Mouse (Mus musculus): Measurements from ENCODE around the gene Aph1a. TPM values are rescaled to one million over a fixed set of nuclear protein-coding genes. Genes with fewer than 3 reads are reported as not detected.
"Not testable (repeated sequence)": the region's sequence is repeated elsewhere in the genome, so short reads cannot be mapped to it uniquely, and the experiment has no call there.

The Aph1a gene
- total RNA-seq, 2 experiments from 2014 or later, result 62.7 to 64.4 TPM

DNA sequence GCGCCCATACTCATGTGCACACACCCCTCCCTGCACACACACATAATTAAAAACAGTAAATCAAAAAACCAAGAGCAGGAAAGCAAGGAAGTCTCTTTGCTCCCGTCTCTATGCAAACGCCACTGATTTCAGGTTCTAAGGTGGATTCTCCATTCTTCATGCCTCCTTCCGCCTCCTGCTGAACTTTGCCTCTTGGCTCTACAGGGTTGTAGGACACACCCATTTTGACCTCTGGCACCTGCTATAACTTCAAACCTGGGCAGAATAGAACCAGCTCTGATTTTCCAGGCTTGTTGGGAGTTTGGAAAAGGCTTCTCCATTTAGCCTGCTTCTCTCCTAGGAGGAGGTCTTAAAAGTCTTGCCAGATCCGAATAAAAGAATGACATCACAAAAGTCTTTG lies 9.4 kb upstream of the Aph1a start:
- no peak for DNase-seq (ENCODE audit: low spot score in 2 of 2)

DNA sequence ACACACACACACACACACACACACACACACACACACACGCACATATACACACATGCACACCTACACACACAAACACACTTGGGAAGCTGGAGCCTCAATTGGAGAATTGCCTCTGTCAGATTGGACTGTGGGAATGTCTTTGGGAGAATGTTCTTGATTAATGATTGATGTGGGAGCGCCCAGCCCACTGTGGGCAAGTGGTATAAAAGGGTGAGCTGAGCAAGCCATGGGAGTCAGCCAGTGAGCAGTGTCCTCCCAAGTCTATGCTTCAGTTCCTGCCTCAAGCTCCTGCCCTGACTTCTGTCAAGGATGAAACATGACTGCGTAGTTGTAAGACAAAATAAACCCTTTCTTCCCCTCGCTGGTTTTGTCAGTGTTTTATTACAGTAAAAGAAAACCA lies 6.2 kb upstream of the Aph1a start:
- no peak for DNase-seq (ENCODE audit: low spot score in 2 of 2)

GRCm38 (mm10) chr3:95889664-95890063 lies 4.1 kb upstream of the Aph1a start:
- no peak for DNase-seq (ENCODE audit: low spot score in 2 of 2)

GRCm38 (mm10) chr3:95891211-95892065 lies 2.3 kb upstream of the Aph1a start, which contains the start of gene BC028528:
Gene BC028528, minus strand, starts transcription at chr3:95892005.
- no peak for DNase-seq (ENCODE audit: low spot score in 2 of 2)

- DNase-seq (ENCODE audit: low spot score in 2 of 2), result no peak
These were observed 1.4 kb upstream of the Aph1a start for GRCm38 (mm10) chr3:95892066-95893052.

- DNase-seq (ENCODE audit: low spot score in 2 of 2), result no peak
These were observed 643 bp upstream of the Aph1a start for GRCm38 (mm10) chr3:95893126-95893525.

DNA sequence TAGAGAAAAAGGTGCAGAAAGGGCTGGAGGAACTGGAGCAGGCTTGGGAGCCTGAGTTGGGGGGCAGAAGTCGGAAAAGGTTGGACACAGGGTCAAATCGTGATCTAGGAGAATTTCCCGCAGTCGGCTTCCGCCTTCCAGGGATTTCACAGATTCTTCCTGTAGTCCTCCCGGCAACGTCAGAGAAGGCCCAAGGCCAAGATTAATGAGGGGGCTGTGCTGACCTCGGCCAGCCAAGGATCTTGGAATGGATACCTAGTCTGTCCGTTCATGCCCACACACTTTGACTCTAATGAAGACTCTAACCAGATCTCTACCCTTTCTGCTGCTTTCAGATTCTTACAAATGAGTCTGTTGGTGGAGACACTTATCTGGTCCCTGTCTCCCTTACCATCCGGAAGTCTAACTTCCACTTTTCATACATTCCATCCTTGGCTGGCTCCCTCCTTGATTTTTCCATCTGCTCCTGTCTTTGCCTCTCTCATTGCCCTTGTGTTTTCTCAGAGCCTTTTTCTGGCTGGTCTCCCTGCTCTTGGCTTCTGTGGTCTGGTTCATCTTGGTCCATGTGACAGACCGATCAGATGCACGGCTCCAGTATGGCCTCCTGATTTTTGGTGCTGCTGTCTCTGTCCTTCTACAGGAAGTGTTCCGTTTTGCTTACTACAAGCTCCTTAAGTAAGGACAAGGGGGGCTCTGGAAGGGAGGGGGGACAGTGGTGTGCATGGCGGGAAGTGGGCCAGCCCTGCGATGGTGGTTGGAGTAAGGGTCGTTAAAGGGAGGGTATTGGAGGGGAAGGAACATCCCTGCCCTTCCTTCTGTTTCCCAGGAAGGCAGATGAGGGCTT lies 770 bp downstream of the Aph1a start:
- DNase-seq (ENCODE audit: low spot score in 2 of 2), result peak in 1 of 2 experiments; percentile 32

DNA sequence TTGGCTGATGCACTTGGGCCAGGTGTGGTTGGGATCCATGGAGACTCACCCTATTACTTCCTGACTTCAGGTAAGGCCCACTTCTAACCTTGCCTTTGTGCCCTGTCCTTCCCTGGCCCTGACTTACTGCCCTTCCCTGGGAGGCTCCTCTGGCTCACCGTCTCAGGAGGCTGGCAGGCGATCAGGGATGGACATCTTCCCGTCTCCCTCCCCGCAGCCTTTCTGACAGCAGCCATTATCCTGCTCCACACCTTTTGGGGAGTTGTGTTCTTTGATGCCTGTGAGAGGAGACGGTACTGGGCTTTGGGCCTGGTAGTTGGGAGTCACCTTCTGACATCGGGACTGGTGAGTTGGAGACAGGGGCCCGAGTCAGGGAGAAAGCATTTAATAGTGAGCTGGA lies 1.7 kb downstream of the Aph1a start:
- DNase-seq (ENCODE audit: low spot score in 2 of 2), result not testable (repeated sequence)

GRCm38 (mm10) chr3:95899800-95900524 lies 6.2 kb downstream of the Aph1a start:
- DNase-seq (ENCODE audit: low spot score in 2 of 2), result no peak

DNA sequence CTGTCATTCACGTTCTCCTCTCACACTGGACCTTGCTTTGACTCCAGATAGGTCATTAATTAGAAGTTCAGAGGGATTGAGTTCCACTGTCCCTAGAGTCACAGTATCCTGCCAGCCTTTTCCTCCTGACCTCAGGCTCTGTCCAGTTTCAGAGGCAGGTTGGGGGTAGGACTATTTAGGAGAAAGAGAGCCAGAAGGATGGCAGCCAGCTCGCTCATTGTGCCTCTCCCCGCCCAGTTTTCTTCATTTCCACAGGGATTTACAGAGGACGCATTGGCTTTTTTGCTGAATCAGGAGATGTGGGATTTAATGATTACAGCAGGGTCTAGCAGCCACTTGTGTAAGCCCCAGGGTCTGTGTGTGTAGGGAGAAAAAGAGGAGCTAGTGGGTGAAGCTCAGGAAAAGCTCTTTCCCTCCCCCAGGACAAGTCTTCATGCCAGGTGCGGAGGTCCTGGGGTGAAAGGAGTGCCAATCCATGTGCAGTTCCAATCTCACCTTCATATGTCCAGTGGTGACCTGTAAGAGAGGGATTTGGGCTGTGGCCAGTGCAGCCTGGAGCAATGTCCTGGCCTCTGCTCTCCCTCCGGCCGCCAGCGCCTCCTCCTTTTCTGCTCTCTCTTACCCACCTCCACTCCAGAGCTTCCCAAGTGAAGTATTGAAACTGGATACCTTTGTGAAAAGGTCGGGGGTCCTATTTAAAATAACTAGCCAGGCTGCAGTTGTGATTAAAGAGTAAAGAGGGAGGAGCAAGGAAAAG lies 8.0 kb downstream of the Aph1a start:
- no peak for DNase-seq (ENCODE audit: low spot score in 2 of 2)

GRCm38 (mm10) chr3:95902373-95902625 lies 8.5 kb downstream of the Aph1a start:
- no peak for DNase-seq (ENCODE audit: low spot score in 2 of 2)

GRCm38 (mm10) chr3:95902643-95903042 lies 8.9 kb downstream of the Aph1a start:
- no peak for DNase-seq (ENCODE audit: low spot score in 2 of 2)

DNA sequence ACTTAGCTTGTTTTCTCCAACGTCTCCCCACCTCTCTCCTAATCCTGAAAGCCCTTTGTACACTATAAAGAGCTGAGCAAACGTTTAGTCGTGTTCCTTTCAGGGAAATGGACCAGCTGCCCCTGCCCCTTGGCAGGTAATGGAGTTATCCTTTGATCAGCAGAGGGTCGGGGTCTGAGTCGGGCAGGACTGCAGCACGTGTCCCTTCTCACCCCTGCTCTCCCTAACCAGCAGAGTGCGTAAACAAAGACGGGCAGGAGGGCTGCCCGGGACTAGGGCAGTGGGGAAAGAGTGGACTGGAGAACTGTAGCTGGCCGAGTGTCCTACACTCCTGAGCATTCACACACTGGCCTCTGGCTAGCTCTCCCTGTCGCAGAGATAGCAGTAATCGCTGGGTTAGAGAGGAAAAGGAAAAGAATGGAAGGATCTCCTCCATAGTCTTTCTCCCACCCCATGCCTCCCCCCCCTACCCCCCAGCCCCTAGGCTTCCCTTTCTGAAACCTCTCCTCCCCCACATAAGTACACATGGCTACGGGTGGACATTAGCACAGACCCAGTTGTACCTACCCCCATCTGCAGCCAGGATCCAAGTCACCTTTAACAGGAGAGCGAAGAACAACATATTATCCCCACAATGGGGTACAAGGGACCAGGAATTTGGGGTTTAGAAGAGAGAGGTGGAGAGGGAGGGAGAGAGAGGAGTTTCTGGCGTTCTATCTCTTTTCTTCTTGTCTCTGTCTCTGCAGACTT lies 10.2 kb downstream of the Aph1a start:
- DNase-seq (ENCODE audit: low spot score in 2 of 2), result no peak

- no peak for DNase-seq (ENCODE audit: low spot score in 2 of 2)
These were observed 10.8 kb downstream of the Aph1a start, which contains the start of gene Car14 for GRCm38 (mm10) chr3:95904568-95904967. Gene Car14, minus strand, starts transcription at chr3:95904691.

- peak in 1 of 2 experiments; percentile 44 for DNase-seq (ENCODE audit: low spot score in 2 of 2)
These were observed 11.6 kb downstream of the Aph1a start for GRCm38 (mm10) chr3:95905146-95905939.

DNA sequence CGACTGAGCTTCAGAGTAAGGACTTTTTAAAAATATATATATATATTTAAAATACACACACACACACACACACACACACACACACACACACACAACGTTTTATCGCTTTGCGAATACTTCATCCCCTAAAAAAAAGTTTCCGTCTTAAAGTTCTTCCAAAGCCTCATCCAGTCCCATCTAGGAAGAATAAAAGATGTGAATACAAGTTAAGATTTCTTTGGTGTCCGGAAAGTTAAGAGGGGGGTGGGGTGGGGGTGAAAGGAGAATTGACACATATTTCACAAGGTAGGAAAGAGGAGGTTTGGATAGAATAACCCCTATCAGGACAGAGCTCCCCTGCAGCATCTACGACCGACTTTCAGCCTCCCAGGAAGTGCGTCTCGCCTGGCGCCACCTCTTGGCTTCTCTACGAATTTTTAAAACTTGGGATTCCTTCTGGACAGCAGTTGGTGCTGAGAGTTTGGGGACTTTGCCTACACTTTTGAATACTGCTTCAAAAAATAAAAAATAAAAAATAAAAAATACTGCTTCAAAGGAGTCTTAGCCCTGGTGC lies 12.2 kb downstream of the Aph1a start:
- peak; percentile 51 to 52 for DNase-seq (ENCODE audit: low spot score in 2 of 2)

- peak in 1 of 2 experiments; percentile 57 for DNase-seq (ENCODE audit: low spot score in 2 of 2)
These were observed 13.1 kb downstream of the Aph1a start for GRCm38 (mm10) chr3:95906860-95907259.

DNA sequence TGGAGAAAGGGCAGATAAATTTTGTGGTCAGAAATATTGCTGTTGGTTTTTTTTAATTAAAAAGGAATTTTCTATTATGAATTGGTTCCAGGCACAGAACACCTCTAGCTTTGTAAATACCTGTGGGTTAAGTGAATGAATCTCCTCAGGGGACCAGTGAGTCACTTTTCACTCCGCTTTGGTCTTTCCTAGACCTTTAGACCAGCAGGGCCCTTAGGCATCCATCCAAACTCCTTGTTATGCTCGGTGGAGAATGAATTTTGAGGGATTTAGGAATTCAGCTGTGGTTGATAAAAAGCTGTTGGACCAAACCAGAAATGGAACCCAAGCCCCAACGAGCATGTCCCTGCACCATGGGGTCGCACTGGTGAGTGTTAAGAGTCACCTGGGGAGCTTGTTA lies 13.8 kb downstream of the Aph1a start:
- DNase-seq (ENCODE audit: low spot score in 2 of 2), result no peak
